Mouse (Mus musculus) ZHBTc4 (cell line): Measurements from ENCODE around the gene Nxn.

ENCODE experiments used
- DNase-seq: peaks from one replicate; pipeline ENCODE4 v3.0.0-alpha.2; 2011; ENCODE audit warnings: low read depth, low spot score

Nxn gene

DNA sequence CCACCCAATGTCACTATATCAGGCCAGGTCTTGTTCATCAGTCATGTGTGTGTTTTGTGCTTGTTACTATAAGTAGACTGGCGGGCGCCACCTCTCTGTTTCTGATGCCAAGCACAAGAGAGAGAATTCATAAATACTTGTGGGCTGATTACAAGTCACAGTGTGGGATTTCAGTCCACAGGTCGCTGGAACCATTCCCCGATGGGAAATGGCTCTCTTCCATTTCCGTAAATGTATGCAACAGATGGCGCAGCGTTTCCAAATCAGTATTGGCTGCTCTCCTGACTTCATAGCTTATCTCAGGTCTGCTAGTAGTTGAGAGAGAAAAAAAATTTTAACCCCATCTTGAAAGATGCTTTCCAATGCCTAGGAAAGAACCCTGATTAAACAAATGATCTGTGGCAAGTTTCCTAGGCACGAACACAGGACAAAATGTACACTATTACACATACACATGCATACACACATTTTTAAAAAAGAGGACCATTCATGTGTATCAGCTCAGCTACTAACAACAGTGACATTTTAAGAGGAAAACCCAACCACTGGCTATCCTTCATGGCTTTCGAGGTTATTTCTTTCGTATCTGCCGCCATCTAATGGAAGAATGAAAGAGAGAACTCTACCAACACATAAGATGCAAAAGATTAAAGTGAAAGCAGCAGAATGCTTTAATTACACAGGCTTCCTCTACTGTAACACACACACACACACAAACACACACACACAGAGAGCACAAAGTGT, 819 bp upstream of the Nxn start:
- peak; percentile 30 for DNase-seq

DNA sequence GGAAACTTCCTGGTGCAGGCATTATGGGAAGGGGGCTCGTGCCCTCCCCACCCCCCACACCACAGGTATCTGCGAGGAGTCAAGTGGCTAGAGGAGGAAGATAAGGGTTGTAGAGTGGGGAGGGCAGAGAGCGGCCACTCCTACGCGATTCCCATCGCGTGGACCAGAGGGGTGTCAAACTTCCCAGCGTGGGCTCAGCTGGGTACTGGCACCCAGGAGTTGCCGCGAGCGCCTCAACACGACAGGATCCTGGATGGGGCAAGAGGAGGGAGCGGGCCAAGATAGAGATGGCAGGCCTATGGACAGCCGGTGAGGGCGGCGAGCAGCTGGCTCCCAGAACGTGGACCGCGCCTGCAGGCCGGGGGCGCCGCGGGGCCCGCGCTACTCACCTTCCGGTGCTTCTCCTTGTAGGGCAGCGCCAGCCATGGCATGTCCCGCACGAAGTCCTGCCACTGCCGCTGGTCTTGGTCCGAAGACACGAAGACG, 585 bp downstream of the Nxn start:
- DNase-seq, result no peak

DNA sequence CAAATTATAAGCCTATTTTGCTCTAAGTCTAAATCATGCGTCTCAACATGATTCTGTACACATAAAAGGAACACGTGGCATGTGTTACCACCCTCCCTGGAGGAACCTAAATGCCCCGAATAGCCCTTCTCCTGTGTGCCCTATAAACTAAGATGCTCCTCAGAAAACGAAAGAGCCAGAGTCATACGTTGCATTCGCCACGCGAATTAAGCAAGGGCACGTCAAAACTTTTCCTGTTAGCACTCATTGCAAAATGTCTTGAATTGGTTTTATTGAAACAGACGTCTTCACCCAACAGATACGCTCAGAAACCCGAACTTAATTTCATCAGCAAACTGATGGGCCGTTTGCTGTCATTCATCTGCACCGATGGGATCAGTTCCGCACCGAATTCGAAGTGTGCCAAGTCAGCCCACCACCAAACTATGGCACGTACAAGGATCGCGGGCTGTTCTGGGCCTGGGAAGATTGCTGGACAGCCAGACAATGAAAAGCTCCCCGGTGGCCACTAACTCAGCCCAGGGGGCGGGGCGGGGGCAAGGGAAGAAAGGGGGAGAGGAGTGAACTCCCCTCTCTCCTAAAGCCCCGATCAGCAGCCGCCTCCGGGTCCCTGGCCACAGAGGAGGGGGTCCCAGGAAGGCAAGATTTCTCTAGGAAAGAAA, 1.2 kb downstream of the Nxn start:
- DNase-seq, result no peak

DNA sequence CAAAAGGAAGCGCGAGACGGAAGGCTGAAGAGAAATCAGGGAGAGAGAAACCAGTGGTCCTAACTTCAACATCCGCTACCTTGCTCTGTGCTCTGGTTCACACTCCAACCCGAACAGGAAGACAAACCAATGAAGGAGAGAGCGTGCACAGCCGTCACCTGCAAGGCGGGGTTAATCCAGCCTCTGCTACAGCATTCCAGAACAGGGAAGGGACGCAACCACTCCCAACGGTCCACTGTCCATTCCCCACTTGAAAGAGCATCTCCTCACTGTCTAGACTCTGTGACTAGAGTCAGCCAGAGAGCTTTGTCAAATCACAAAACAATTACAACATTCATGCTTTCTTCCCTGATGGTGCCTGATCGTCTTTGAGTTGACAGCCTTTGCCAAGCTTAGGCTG, 5.9 kb downstream of the Nxn start:
- DNase-seq, result peak; percentile 92

DNA sequence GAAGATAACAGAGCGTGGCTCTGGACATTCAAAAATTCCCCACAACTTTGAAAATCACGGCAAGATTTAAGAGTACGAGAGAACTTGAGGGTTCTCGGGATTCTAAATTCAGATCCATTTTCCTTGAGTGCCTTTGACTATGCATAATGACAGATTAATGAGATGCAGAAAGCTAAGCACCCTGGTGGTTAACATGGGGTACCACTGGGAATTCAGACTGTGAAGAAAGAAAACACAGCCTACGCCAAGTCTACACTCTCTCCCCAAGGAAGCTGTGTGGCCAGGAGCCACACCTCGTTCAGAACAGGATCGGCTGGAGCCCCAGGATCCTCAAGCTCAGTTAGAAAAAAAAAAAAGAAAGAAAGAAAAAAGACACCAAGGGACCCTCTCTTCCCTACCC, 6.4 kb downstream of the Nxn start:
- DNase-seq, result peak; percentile 46

DNA sequence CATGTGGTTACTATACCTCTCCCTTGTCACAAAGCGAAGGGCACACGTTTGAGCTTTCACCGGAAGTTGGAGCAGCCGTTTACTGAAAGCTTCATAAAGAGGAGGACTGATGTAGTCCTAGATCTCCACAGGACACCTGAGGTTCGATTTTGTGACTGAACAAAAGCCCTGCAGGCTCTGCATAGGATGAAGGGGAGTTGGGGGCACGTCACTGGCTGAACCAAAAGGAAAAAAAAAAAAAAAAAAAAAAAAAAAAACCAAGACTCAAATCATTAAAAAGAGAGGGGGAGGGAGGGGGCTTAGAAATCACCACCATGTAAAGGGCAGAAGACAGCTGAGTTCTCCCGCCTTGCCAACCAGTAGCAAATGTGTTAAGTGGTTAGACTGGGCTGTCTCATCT, 10.2 kb downstream of the Nxn start:
- DNase-seq, result no peak

DNA sequence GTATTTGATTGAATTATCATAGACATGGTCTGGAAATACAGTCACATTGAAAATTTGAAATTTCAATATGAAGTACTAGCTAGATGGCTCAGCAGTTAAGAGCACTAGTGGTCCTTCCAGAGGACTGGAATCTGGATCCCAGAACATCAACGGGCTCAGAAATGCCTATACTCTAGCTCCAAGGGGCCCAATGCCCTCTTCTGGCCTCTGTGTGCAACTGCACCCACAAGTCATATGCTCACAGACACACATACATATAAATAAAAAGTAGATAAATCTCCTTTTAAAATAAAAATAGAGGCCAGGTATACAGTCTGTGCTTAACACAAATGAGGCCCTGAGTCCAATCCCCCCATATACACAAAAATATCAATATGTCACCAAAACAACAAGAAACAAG, 11.8 kb downstream of the Nxn start:
- DNase-seq, result peak; percentile 80

DNA sequence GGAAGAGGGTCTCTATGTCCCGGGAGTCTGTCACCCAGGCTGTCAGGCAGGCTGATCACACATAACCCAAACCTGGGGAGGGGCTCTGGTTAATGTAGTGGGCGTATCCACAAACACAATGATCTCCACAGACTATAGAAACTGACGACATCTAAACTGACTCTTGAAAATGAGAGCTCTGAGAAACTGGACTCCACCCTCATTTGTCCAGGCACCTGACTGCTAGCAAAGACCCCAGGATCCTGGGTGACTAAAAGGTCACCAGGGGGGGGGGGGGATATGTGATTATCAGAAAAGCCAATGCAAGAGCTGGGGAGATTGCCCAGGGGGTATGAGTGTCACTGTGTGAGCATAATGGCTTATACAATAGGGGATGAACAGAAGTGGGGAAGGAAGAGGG, 13.2 kb downstream of the Nxn start:
- no peak for DNase-seq

DNA sequence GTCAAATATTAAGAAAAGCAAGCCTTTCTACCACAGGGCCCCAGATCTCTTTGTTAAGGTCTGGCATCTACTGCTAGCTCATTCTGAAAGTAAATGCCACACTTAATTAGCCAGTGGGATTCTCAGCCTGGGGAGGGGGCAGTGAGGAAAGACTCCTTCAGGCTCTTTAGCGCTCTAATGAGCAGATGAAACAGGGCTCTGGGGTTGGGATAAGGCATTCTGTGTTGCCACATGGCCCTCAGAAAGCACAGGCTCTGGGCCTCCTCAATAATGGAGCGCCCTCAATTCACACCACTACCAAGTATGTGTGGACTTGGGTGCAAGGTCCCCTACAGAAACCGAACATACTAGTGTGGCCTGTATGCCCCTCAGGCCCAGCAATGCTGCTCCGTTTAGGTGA, 13.9 kb downstream of the Nxn start:
- no peak for DNase-seq

DNA sequence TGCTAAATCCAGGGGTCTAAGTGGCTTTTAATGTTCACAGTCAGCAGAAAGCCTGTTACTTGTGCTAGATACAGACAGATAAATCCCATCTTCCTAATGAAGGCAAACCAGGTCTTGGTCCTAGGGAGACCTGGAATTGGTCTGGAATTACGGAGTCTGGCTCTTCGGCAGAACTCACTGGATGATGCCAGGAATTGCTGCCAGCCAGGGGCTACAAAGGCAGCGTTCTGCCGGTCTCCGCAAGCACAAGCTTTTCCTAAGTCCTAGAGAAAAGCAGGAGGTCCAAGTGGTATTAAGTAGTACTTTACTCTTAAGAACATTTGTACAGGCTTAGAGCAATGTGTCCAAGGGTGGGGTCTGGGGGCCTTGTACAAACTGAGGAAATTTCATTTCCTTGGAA, 14.6 kb downstream of the Nxn start:
- no peak for DNase-seq

DNA sequence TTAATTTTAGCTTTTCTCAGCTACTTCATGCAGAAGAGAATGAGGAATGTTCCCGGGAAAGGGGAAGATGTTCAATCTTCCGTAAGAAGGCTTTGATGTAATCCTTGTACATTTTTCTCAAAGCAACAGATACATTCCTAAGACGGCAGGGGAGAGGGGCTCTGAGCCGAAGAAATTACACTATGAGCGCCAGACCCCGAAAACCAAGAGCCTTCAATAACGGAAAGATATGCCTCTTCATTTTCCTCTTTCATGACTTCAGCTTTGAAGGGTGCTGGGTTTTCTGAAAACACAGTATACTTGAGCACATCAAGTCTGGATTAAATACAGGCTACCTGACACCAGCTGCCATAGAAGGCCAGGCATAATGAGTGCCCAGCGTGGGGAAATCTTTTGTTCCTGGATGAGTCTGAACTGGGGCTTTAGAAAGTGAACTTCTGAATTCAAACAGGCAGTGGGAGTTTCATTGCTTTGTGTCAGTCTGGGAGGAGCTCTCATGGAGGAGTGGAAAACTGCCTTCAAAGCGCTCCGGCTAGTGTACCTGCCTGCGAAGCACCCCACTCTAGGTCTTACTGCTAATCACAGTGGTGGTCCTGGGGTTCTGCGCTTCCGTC, 16.1 kb downstream of the Nxn start:
- no peak for DNase-seq

DNA sequence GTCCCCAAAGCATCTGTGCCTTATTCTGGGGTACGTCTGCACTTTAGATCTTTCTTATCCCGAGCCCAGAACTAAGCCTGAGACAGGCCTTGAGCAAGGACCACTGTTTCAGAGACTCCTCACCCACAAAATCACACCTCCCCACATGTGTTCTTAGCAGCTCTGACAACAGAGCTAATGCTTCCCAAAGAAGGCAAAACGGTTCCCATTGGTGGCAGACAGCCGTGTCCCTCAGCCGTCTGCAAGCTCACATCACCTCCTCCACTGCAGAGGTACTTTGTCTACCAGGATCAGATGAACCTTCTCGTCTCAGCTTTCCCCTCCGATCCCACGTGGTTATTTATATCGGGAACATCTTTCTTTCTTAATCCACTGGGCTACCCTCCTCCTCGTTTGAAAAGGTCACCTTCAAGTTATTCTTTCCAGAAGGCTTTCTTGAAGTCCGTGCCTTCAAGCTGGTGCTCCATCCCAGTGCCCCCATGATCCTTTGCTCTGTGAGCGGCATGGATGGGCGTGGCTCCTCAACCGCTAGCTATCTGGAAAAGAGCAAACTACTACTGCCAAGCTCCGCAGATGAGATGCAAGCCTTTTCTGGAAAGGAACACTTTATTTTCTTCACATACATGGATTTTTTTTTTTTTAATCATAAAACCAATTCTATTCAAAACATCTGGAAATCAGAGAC, 17.6 kb downstream of the Nxn start:
- peak; percentile 71 for DNase-seq

DNA sequence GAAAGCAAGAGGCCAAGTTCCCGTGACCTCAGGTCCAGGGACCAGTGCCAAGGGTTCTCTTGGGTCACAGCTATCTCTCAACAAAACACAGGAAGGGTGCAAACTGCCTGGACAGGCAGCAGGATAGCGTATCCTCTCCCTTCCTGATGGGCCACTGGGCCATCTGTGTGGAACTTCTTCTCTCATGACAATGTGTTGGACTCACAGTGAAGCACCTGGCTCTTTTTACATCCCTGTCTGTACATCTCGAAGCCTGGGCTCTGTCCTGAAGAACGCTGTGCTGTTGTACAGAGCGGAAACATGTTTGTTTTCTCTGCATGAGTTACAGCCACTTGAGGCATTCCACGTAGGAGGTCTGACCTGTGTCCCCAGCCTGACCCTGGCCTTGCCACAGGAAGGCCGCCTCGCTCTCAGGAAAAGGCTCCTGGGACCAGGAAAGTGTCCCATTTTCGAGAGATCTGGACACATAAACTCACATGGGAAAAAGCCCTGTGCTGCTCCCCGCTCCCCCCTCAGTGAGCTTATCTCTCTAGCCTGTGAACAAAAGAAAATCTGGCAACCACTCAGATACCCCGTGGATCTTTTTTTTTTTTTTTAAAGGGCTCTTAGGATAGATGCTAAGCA, 18.9 kb downstream of the Nxn start:
- DNase-seq, result no peak

DNA sequence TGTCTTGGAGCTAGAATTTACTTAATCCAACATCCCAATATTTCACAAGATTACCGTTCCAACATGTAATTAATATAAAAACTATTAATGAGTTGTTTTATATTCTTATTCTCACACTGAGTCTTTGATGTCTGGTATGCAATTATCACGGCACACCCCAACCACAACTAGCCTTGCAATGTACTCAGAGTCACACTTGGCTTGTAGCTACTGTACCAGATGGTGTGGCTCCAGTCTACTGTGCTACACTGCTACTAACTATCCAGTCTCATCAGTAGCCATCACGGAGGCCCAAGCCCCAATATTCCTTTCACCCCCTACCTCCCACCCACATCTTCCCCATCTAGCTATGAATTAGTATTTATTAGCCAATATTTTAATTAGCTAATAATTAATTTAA, 22.5 kb downstream of the Nxn start:
- DNase-seq, result no peak

DNA sequence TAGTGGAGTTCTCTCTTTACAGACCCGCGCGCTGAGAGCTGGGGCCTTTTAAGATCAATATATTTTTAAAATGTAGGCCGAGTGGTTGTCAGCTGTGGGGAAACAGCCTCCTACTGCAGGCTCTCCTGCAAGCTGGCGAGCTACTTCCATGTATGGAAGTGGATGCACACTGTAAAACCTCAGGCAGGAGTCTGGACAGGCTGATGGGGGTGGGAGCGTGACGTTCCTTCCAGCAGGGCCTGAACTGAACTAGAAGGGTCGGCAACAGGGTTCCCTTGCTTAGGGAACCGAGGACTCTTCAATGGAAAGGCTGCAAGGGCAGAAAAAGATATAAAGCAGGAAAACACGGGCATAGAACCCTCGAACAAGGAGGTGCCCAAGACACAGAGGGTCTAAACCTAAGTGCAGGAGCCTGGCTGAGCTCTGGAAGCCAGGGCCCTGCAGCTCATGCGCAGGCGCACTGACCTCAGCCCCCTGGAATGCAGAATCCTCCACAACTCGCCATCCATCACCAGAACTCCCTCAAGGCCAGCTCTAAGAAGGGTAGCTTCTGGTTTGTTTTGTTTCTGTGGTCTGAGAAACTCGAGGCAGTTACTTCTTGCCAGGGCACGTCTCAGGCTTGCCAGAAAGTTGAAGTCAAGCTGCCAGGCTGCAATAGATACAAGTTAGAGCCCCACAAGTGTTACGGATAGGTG, 24.3 kb downstream of the Nxn start:
- DNase-seq, result peak; percentile 87

DNA sequence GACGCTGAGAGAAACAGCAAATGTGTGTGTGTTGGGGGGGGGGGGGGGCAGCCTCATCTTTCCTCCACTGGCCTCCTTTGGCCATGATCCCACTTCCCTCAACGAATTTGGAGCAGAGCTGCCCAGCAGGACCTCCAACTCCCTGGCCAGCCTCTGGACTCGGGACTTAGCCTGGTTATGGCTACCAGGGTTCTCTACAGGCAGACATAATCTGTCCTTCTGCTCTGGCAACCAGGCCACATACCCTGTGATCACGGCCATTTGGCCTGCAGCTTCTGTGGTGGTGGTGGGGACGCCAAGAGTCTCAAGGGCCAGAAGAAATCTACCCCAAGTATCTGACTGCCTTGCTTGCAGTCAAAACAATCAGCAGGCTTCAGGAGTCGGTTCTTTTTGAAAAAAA, 26.4 kb downstream of the Nxn start:
- no peak for DNase-seq

DNA sequence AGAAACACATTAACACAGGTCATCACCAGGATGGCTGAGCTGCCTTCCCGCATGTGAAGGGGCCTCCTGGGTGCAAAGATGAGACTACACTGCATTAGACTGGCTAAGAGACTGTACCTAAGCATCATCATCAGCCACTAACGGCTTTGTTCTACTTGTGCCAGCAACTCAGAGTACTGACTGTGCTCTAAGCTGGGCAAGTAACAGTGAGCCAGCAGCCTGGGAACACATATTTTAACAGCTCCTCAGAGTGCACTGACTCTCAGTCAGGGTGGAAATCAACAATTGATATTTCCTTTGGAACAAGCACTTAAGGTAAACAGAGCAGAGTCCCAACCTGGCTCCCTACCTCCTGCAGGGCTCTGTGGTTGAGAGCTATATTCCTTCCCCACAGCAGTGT, 26.8 kb downstream of the Nxn start:
- no peak for DNase-seq

DNA sequence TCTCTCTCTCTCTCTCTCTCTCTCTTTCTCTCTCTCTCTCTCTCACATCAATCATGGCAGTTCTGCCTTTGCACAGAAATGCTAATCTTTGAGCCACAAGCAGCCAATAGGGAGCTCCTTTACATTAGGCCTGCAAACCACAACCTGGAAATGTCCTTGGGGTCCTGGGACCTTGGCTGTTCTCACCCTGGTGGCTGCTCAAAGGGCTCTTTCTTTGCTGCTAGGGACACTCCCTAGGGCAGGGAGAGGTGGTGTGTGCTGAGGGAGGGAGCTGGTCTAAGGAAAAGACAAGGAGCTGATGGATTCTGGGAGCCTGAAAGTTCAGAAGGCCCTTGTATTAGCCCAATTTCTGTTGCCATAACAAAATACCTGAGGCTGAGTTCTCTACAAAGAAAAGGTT, 28.4 kb downstream of the Nxn start:
- DNase-seq, result peak; percentile 75

DNA sequence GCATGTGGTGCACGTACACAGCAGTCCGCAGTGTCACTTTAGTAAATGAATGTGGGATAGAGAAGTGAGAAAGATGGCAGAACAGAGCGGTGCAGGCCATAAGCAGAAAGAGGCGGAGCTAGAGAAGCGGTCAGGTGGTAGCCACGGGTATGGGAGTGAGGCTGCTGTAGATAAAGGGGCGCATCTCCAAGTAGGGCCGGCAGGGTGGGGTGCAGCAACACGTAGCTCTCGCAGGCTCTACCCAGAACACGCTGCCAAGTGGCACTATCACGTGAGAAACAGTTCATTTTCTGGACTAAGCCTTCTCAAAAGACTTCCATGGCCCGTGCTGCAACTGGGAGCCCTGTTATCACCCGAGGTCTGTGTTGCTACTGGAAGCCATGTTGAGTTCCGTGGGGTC, 32.2 kb downstream of the Nxn start:
- peak; percentile 51 for DNase-seq

DNA sequence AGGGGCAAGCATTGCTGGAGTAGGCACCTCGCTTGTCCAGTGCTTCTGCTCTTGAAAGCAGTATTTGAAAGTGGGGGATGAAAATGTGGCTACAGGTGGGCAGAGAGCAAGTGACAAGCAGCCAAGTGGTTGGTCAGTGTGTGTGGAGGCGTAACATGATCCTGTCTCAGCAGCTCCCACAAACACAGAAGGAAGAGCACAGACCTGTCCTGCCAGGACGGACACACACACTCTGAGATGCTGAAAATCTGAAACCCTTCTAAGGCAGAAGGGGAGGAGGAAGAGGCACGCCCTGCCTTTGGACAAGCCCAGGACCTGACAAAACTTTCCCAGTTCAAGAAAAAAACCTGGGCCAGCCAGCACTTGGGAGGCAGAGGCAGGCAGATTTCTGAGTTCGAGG, 34.9 kb downstream of the Nxn start:
- no peak for DNase-seq

DNA sequence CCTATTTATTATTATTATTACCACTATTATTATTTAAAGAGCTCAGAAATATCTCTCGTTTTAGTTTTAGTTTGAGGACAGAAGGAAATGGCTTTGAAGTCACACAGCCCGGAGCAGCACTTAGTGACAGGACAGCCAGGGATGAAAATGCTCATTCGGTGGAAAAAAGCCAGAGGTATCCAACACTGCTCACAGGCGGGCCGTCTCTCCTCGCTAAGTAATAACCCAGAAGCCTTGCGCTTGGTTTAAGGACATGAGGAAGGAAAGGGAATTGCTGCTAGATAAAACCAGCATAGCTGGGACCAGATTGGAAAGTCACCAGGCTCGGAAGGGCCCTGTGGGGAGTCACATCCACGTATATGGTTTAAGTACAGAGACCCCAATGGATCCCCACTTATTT, 35.3 kb downstream of the Nxn start:
- DNase-seq, result peak; percentile 46
